In the genomic region with DNA sequence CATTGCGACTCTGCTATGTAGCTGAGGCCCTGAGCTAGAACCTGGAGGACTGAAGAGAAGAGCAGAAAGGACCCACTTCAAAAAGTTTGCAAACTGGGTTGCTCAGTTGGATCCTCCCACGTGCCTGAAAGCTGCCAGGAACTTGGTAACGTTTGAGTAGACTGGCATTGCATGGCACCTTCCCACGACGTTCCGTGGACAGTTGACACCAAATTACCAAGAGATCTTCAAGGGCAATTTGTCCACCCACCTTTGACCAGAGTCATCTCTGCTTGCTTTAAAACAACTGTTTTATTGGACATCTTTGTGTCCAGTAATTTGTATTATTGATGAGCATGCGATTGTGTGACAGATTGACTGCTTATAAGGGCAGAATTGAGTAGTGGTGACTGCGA, we compare ENCODE assay signal across 8 mouse cellular contexts. TPM values are rescaled to one million over a fixed set of nuclear protein-coding genes. Genes with fewer than 3 reads are reported as not detected.
DNase-seq lines count a peak whose midpoint lies in the region; ATAC-seq and TF ChIP-seq lines count a peak whose summit lies in the region.

Gene St8sia6, minus strand, starts transcription at position 96 of the 395 bp plus-strand sequence.

- H3K4me1 ChIP-seq in kidney, postnatal 0 days (replicated peaks; ENCODE audit: insufficient read depth, low read length): peaks cover 4% of the 10 kb centered on the region; the same call in 1 of the 2 replicates
- H3K4me1 ChIP-seq in embryonic facial prominence, embryonic 10.5 days: peaks cover 23% of the 10 kb centered on the region; the same call in 1 of the 2 replicates
- peaks cover 12% of the 10 kb centered on the region for H3K4me1 ChIP-seq in hindbrain, embryonic 15.5 days (replicated peaks)
- peaks cover 9% of the 10 kb centered on the region; the same call in 1 of the 2 replicates for H3K4me1 ChIP-seq in midbrain, embryonic 15.5 days
- H3K4me1 ChIP-seq in cerebellum, adult 2 months (ENCODE audit: control insufficient read depth, insufficient read depth, low read length): no peaks in the 10 kb centered on the region

- 41% methylated on average over 8 of the region's 8 CpGs for WGBS in kidney, postnatal 0 days
- 58% methylated on average over 8 of the region's 8 CpGs for WGBS in embryonic facial prominence, embryonic 10.5 days
- WGBS in hindbrain, embryonic 15.5 days: 59% methylated on average over 8 of the region's 8 CpGs
- 55% methylated on average over 8 of the region's 8 CpGs for WGBS in midbrain, embryonic 15.5 days
- WGBS in cerebellum, adult 2 months: 45% methylated on average over 8 of the region's 8 CpGs

- 0 out of 2 replicates have a peak, but pooled peaks cover 3% of the 10 kb centered on the region for H3K27me3 ChIP-seq in kidney, postnatal 0 days (ENCODE audit: insufficient read depth, low read length)
- peaks cover 52% of the 10 kb centered on the region for H3K27me3 ChIP-seq in embryonic facial prominence, embryonic 10.5 days (replicated peaks; ENCODE audit: low read depth, poor library complexity, severe bottlenecking)
- H3K27me3 ChIP-seq in hindbrain, embryonic 15.5 days: peaks cover 21% of the 10 kb centered on the region
- peaks cover 28% of the 10 kb centered on the region for H3K27me3 ChIP-seq in midbrain, embryonic 15.5 days (replicated peaks)
- no peaks in the 10 kb centered on the region for H3K27me3 ChIP-seq in cerebellum, adult 2 months (ENCODE audit: control insufficient read depth, insufficient read depth, low read length)

- H3K4me3 ChIP-seq in kidney, postnatal 0 days (replicated peaks; ENCODE audit: low read depth, low read length): peak within 1 kb of the TSS; percentile 58
- peak within 1 kb of the TSS; percentile 71 for H3K4me3 ChIP-seq in embryonic facial prominence, embryonic 10.5 days
- H3K4me3 ChIP-seq in hindbrain, embryonic 15.5 days: peak within 1 kb of the TSS; percentile 60
- peak within 1 kb of the TSS; percentile 67 for H3K4me3 ChIP-seq in midbrain, embryonic 15.5 days
- no peak within 1 kb of the TSS for H3K4me3 ChIP-seq in cerebellum, adult 2 months (replicated peaks; ENCODE audit: insufficient read depth, low read depth, low read length)

- TF ChIP-seq POLR2A in cerebellum, adult 2 months (IDR thresholded peaks at IDR 0.05; ENCODE audit: borderline replicate concordance, insufficient read depth, low read length): no peak

- H3K36me3 ChIP-seq in kidney, postnatal 0 days (ENCODE audit: insufficient read depth, low read length): no peaks in the 10 kb centered on the region
- H3K36me3 ChIP-seq in embryonic facial prominence, embryonic 10.5 days (replicated peaks): no peaks in the 10 kb centered on the region
- no peaks in the 10 kb centered on the region for H3K36me3 ChIP-seq in hindbrain, embryonic 15.5 days
- no peaks in the 10 kb centered on the region for H3K36me3 ChIP-seq in midbrain, embryonic 15.5 days (replicated peaks)

- H3K4me2 ChIP-seq in kidney, postnatal 0 days (ENCODE audit: low read length): peak within 1 kb of the TSS; percentile 97
- peak within 1 kb of the TSS; percentile 93 for H3K4me2 ChIP-seq in hindbrain, embryonic 15.5 days
- H3K4me2 ChIP-seq in midbrain, embryonic 15.5 days: peak within 1 kb of the TSS; percentile 93

- ATAC-seq in kidney, postnatal 0 days (replicated peaks; ENCODE audit: low FRiP score, low read depth): no peak; the same call in 1 of the 2 replicates
- no peak for ATAC-seq in hindbrain, embryonic 15.5 days (ENCODE audit: low FRiP score, low read depth)
- ATAC-seq in midbrain, embryonic 15.5 days (replicated peaks): no peak

- peak within 1 kb of the TSS; percentile 62 for H3K9ac ChIP-seq in kidney, postnatal 0 days (ENCODE audit: low read depth, low read length)
- peak within 1 kb of the TSS; percentile 56 for H3K9ac ChIP-seq in hindbrain, embryonic 15.5 days
- H3K9ac ChIP-seq in midbrain, embryonic 15.5 days: peak within 1 kb of the TSS; percentile 58

- no peak for TF ChIP-seq CTCF in kidney, postnatal 0 days (IDR thresholded peaks at IDR 0.05; ENCODE audit: low read depth)
- TF ChIP-seq CTCF in cerebellum, adult 2 months (IDR thresholded peaks at IDR 0.05; ENCODE audit: borderline replicate concordance, insufficient read depth, low read depth, low read length): no peak

- no peaks in the 10 kb centered on the region for H3K9me3 ChIP-seq in kidney, postnatal 0 days (replicated peaks; ENCODE audit: low read length)
- no peaks in the 10 kb centered on the region for H3K9me3 ChIP-seq in embryonic facial prominence, embryonic 10.5 days
- H3K9me3 ChIP-seq in hindbrain, embryonic 15.5 days: no peaks in the 10 kb centered on the region
- no peaks in the 10 kb centered on the region for H3K9me3 ChIP-seq in midbrain, embryonic 15.5 days

- H3K27ac ChIP-seq in kidney, postnatal 0 days: no peak within 1 kb of the TSS
- H3K27ac ChIP-seq in embryonic facial prominence, embryonic 10.5 days (replicated peaks): no peak within 1 kb of the TSS; the same call in 1 of the 2 replicates
- no peak within 1 kb of the TSS for H3K27ac ChIP-seq in hindbrain, embryonic 15.5 days (replicated peaks)
- no peak within 1 kb of the TSS for H3K27ac ChIP-seq in midbrain, embryonic 15.5 days
- H3K27ac ChIP-seq in cerebellum, adult 2 months (ENCODE audit: insufficient read depth, low read length): no peak within 1 kb of the TSS

- peak; percentile 15 for DNase-seq in kidney, postnatal 0 days (ENCODE audit: low spot score)
- DNase-seq in kidney, adult 11 months: no peak
- DNase-seq in embryonic facial prominence, embryonic 10.5 days (ENCODE audit: low spot score): no peak
- DNase-seq in cerebellum, adult 2 months: no peak
- no peak for DNase-seq in left cerebral cortex, adult 8-10 months (ENCODE audit: low spot score in 2 of 2)
- no peak for DNase-seq in left cerebral cortex, adult 9 months (ENCODE audit: low spot score in 2 of 2)

RNA-seq across cellular contexts. Expression of gene St8sia6, which starts in this region (rescaled TPM):
- 4.6 and 5.4 TPM in 2 replicates for polyA plus RNA-seq in kidney, postnatal 0 days (2015; fragmentation: Nextera tagmentation; extraction: Ambion mirVana)
- polyA plus RNA-seq in embryonic facial prominence, embryonic 10.5 days (2016; fragmentation: Nextera tagmentation; extraction: Ambion mirVana): 1.1 and 1.7 TPM in 2 replicates
- 2.6 and 2.9 TPM in 2 replicates for polyA plus RNA-seq in hindbrain, embryonic 15.5 days (2015; fragmentation: Nextera tagmentation; extraction: Ambion mirVana)
- polyA plus RNA-seq in midbrain, embryonic 15.5 days (2015; fragmentation: Nextera tagmentation; extraction: Ambion mirVana): 1.1 TPM in 2 replicates
- polyA plus RNA-seq in cerebellum, adult 2 months (2012; rRNA removed): 0.93 and 1.0 TPM in 2 replicates
- total RNA-seq in left cerebral cortex, adult 8-10 months (2022): 1 to 10 TPM; 1.2 to 5.9 (median 3.0) TPM
